Mouse (Mus musculus): Measurements from ENCODE around the gene Ehd4.

- TF ChIP-seq POLR2A (IDR thresholded peaks at IDR 0.05; ENCODE audit: borderline replicate concordance, extremely low read depth, insufficient read depth, insufficient read length, poor library complexity, severe bottlenecking) (no peak), CTCF (IDR thresholded peaks at IDR 0.05; ENCODE audit: borderline replicate concordance, extremely low read depth, insufficient read depth, insufficient read length) (no peak)
Measured at GRCm38 (mm10) chr2:120087391-120087790, 67.0 kb downstream of the Ehd4 start.
